Mouse (Mus musculus) forebrain, embryonic 13.5 days (tissue): ENCODE data around the gene Gm20388. TPM values are rescaled to one million over a fixed set of nuclear protein-coding genes. Genes with fewer than 3 reads are reported as not detected.

Experiments used
- ATAC-seq: fragments of 200-750 bp; cut with Nextera tagmentation; 2 replicates; pipeline ENCODE4 v1.8.0; 2017
- H3K27ac ChIP-seq: fragments of 300-500 bp; sonication (generic); 2 replicates; pipeline ENCODE4 v1.5.1; 2015; ENCODE audit warnings: inconsistent platforms, mild to moderate bottlenecking, moderate library complexity
- H3K27me3 ChIP-seq: fragments of 300-500 bp; sonication (generic); 2 replicates; pipeline ENCODE4 v1.6.1; 2015; ENCODE audit warnings: mild to moderate bottlenecking, inconsistent platforms
- H3K36me3 ChIP-seq: fragments of 300-500 bp; sonication (generic); 2 replicates; pipeline ENCODE4 v1.6.1; 2015; ENCODE audit warnings: mild to moderate bottlenecking, inconsistent platforms; ENCODE audit not compliant: poor library complexity, severe bottlenecking
- H3K4me1 ChIP-seq: fragments of 300-500 bp; sonication (generic); 2 replicates; pipeline ENCODE4 v1.6.1; 2015; ENCODE audit warnings: inconsistent platforms
- H3K4me2 ChIP-seq: fragments of 300-500 bp; sonication (generic); 2 replicates; pipeline ENCODE4 v1.6.1; 2015; ENCODE audit warnings: inconsistent platforms, mild to moderate bottlenecking, moderate library complexity
- H3K4me3 ChIP-seq: fragments of 300-500 bp; sonication (generic); 2 replicates; pipeline ENCODE4 v1.5.1; 2015; ENCODE audit warnings: mild to moderate bottlenecking, inconsistent platforms
- H3K9ac ChIP-seq: fragments of 300-500 bp; sonication (generic); 2 replicates; pipeline ENCODE4 v1.6.1; 2015; ENCODE audit warnings: mild to moderate bottlenecking, inconsistent platforms
- H3K9me3 ChIP-seq: fragments of 300-500 bp; sonication (generic); replicated peaks from 2 replicates; pipeline ENCODE4 v1.6.1; 2016; ENCODE audit warnings: inconsistent platforms
- WGBS: fragments of 180-500 bp; shearing (Covaris S2); methylation state at CpG from one replicate; pipeline ENCODE4 v1.1.7; 2015; 5-methylcytosine and 5-hydroxymethylcytosine counted together
- polyA plus RNA-seq: library from polyadenylated mRNA; unstranded; fragments of >200 nt; fragmentation: Nextera tagmentation; extraction: Ambion mirVana; gene quantifications from 2 replicates; pipeline ENCODE4 v1.2.1, GENCODE M21; 2015

The Gm20388 gene
- polyA plus RNA-seq, 1 experiment from 2014 or later = 5.6 TPM

- no peak overlapping the region for H3K9ac ChIP-seq
- H3K36me3 ChIP-seq = peaks cover 72% of the 10 kb centered on the region
- no peak overlapping the region for H3K4me2 ChIP-seq
- H3K27me3 ChIP-seq = no peaks in the 10 kb centered on the region
- no peak overlapping the region for H3K4me3 ChIP-seq
- no peak for ATAC-seq
- H3K9me3 ChIP-seq = no peaks in the 10 kb centered on the region
- H3K4me1 ChIP-seq = peaks cover 10% of the 10 kb centered on the region
- H3K27ac ChIP-seq = no peak overlapping the region
- 83% methylated on average over 7 of the region's 7 CpGs for WGBS
These were observed 3572.0 kb downstream of the Gm20388 start for GRCm38 (mm10) chr8:123482627-123483026.

DNA sequence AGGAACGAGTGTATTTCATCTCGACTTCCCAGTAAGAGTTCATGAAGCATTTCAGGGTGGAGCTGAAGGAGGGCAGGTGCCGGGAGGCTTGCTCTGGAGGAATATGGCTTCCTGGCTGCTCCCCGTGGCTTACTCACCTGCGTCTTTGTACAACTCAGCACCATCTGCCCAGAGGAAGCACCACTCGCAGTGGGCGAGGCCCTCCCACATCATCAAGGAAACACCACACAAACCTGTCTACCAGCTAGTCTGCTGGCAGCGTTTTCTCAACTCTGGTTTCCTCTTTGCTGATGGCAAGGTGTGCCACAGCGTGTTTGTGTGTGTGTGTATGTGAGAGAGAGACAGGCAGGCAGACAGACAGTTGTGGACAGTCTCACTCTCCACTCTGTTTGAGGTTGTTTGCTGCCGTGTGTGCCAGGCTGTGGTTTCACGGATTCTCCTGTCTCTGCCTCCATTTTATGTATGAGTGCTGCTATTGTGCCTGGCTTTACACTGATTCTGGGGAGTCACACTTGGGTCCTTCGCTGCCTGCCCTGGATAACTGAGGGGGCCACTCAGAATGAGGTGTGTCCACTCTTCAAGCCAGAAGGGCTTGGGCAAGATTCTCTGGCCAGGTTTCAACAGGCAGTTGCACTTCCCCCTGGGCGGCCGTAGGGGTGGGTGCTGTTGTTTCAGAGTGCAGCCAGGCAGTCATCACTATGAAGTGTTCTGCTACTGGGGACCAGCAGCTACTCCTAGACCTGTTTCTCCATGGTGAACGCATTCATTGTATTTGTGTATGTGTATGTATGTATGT, 3580.8 kb downstream of the Gm20388 start:
- peaks cover 96% of the 10 kb centered on the region for H3K36me3 ChIP-seq
- no peak overlapping the region for H3K4me3 ChIP-seq
- no peak overlapping the region for H3K4me2 ChIP-seq
- ATAC-seq = no peak
- no peaks in the 10 kb centered on the region for H3K4me1 ChIP-seq
- H3K9me3 ChIP-seq = no peaks in the 10 kb centered on the region
- 92% methylated on average over 15 of the region's 15 CpGs for whole genome bisulfite sequencing
- H3K27me3 ChIP-seq = no peaks in the 10 kb centered on the region
- no peak overlapping the region for H3K9ac ChIP-seq
- H3K27ac ChIP-seq = no peak overlapping the region

DNA sequence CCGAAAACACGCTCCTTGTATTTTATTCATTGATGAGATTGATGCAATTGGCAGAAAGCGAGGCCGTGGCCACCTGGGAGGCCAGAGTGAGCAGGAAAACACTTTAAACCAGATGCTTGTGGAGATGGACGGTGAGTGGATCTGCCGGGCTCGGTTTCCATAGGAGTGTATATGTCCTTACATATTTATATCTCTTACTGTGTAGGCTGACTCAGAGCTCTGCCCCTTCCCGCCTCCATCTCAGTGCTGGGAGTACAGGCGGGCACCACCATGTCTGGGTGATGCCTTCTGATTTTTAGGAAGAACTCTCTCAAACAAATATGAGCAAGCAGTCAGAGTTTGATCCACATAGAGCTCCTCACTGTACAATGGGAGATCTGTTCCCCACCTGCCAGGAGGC, 3582.3 kb downstream of the Gm20388 start:
- Histone ChIP-seq H3K36me3 (peaks cover 96% of the 10 kb centered on the region), H3K27ac (no peak overlapping the region), H3K4me1 (no peaks in the 10 kb centered on the region), H3K27me3 (no peaks in the 10 kb centered on the region), H3K9ac (no peak overlapping the region), H3K9me3 (no peaks in the 10 kb centered on the region), H3K4me3 (no peak overlapping the region), H3K4me2 (no peak overlapping the region)
- ATAC-seq = no peak
- WGBS = 97% methylated on average over 9 of the region's 9 CpGs

DNA sequence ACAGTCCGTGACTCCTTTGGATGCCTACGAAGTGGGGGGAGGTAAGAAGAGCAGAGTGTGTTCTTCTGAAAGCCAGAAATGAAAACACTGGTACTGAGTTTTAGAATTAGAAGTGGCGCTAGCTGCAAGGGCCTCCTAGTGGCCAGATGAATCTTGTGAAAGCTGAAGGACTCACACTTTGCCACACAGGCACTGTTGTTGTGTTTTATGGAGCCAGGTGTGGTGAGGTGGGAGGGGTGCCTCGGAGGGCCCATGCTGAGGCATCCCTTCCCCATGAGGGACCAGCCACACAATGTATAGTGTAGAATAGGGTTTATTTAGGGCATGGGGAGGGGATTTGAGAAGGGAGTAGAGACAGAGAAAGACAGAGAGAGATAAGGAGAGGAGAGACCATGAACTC, 3587.1 kb downstream of the Gm20388 start:
- Histone ChIP-seq H3K36me3 (peaks cover 98% of the 10 kb centered on the region), H3K27me3 (no peaks in the 10 kb centered on the region), H3K27ac (no peak overlapping the region), H3K9me3 (no peaks in the 10 kb centered on the region), H3K9ac (no peak overlapping the region), H3K4me3 (no peak overlapping the region), H3K4me2 (no peak overlapping the region), H3K4me1 (no peaks in the 10 kb centered on the region)
- 91% methylated on average over 4 of the region's 4 CpGs for WGBS
- ATAC-seq = no peak

- no peaks in the 10 kb centered on the region for H3K9me3 ChIP-seq
- H3K4me3 ChIP-seq = no peak overlapping the region
- 90% methylated on average over 11 of the region's 11 CpGs for WGBS
- H3K27me3 ChIP-seq = no peaks in the 10 kb centered on the region
- no peak for ATAC-seq
- no peaks in the 10 kb centered on the region for H3K4me1 ChIP-seq
- H3K27ac ChIP-seq = no peak overlapping the region
- no peak overlapping the region for H3K9ac ChIP-seq
- H3K4me2 ChIP-seq = no peak overlapping the region
- H3K36me3 ChIP-seq = peaks cover 98% of the 10 kb centered on the region
These were observed 3588.3 kb downstream of the Gm20388 start for GRCm38 (mm10) chr8:123498963-123499362.

DNA sequence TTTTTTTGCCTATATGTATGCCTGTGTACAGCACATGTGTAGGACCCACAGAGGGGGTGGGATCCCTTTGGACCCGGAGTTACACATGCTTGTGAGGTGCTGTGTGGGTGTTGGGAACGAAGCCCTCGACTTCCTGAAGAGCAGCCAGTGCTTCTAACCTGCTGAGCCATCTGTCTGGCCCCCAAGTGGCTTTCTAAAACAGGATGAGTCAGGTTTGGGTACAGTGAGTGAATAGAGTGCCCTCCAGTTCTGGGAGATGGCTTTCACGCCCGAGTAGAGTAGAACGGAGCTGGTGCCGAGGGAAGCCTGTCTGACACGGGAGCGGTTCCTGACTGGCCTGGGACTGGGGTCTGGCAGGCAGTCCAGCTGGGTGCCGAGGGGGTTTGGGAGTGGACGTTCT, 3588.9 kb downstream of the Gm20388 start:
- H3K27me3 ChIP-seq = no peaks in the 10 kb centered on the region
- no peak for ATAC-seq
- H3K4me1 ChIP-seq = no peaks in the 10 kb centered on the region
- no peak overlapping the region for H3K9ac ChIP-seq
- 93% methylated on average over 11 of the region's 11 CpGs for WGBS
- H3K27ac ChIP-seq = no peak overlapping the region
- H3K4me2 ChIP-seq = no peak overlapping the region
- H3K4me3 ChIP-seq = no peak overlapping the region
- peaks cover 98% of the 10 kb centered on the region for H3K36me3 ChIP-seq
- H3K9me3 ChIP-seq = no peaks in the 10 kb centered on the region

DNA sequence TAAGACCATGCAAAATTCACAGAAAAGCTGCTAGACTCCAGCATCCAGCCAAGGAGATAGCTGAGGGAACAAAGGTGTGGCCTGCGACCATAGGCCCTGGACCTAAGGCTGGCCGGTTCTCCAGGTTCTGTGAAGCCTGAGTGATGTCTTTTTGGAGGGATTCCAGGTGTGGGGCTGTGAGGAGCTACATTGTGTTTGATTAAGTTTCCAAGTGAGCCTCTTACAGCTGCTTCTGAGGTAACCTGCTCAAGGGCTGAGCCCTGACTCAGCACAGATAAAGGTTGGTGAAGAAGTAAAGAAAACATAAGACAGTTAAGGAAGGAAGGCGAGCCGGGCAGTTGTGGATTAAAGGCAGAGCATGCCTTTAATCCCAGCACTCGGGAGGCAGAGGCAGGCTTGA, 3591.6 kb downstream of the Gm20388 start:
- Histone ChIP-seq H3K27ac (no peak overlapping the region), H3K27me3 (no peaks in the 10 kb centered on the region), H3K9me3 (no peaks in the 10 kb centered on the region), H3K9ac (no peak overlapping the region), H3K4me1 (no peaks in the 10 kb centered on the region), H3K36me3 (peaks cover 98% of the 10 kb centered on the region), H3K4me3 (no peak overlapping the region), H3K4me2 (no peak overlapping the region)
- ATAC-seq = no peak
- 91% methylated on average over 5 of the region's 5 CpGs for WGBS

DNA sequence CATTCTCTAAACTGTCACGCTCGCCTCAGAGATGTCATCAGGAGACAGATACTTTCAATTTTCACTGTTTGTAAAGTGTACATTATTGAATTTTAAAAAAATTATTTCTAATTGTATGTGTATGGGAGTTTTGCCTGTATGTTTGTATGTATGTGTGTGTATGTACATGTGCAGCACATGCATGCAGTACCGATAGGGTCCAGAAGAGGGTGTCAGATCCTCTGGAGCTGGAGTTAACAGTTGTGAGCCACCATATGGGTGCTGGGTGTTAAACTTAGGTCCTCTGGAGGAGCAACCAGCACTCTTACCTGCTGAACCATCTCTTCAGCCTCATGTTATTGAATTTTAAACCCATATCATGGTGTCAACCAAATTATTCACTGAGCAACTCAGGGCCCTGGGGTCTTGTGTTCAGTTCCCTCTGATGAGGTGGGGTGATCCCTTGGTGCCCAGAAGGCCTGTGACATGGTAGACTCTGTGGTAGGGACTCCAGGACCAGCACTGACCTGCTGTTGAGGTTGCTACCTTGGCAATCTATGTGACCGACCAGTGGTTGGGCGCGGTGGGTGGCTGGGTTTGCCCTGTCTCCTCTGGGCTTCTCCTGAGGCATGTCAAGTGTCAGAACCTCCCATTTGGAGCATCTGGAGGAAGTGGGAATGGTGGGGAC, 3593.3 kb downstream of the Gm20388 start:
- WGBS = 98% methylated on average over 6 of the region's 6 CpGs
- ATAC-seq = no peak
- Histone ChIP-seq H3K4me3 (no peak overlapping the region), H3K9ac (no peak overlapping the region), H3K27ac (no peak overlapping the region), H3K4me1 (no peaks in the 10 kb centered on the region), H3K27me3 (no peaks in the 10 kb centered on the region), H3K9me3 (no peaks in the 10 kb centered on the region), H3K36me3 (peaks cover 100% of the 10 kb centered on the region), H3K4me2 (no peak overlapping the region)

GRCm38 (mm10) chr8:123504591-123505195, 3594.1 kb downstream of the Gm20388 start:
- H3K27ac ChIP-seq = 0 out of 2 replicates have a peak overlapping the region, but pooled peaks have one; percentile 14
- no peak for ATAC-seq
- no peak overlapping the region for H3K4me2 ChIP-seq
- H3K4me1 ChIP-seq = no peaks in the 10 kb centered on the region
- H3K36me3 ChIP-seq = peaks cover 100% of the 10 kb centered on the region
- H3K9me3 ChIP-seq = no peaks in the 10 kb centered on the region
- no peaks in the 10 kb centered on the region for H3K27me3 ChIP-seq
- 94% methylated on average over 9 of the region's 9 CpGs for WGBS
- H3K9ac ChIP-seq = no peak overlapping the region
- no peak overlapping the region for H3K4me3 ChIP-seq

DNA sequence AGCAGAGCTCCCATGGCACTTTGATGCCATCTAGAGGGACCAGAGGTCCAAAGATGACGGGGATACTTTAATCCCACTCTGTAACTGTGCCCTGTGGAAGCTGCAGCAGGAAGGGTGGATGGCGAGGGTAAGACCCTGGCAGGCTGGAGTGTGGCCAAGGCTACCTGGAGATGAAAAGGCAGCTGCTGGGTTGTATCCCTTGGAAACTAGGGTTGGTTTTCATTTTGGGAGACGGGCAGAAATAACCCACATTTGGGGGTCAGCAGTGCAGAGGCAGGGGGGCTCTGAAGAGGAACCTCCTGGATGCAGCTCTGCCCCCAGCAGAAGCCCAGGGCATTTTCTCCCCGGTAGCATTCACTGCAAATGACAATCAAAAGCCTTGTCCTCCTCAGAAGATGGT, 3594.6 kb downstream of the Gm20388 start:
- Histone ChIP-seq H3K27ac (0 out of 2 replicates have a peak overlapping the region, but pooled peaks have one; percentile 14), H3K9ac (no peak overlapping the region), H3K4me2 (no peak overlapping the region), H3K27me3 (no peaks in the 10 kb centered on the region), H3K36me3 (peaks cover 100% of the 10 kb centered on the region), H3K9me3 (no peaks in the 10 kb centered on the region), H3K4me3 (no peak overlapping the region), H3K4me1 (no peaks in the 10 kb centered on the region)
- WGBS = 71% methylated on average over 4 of the region's 4 CpGs
- ATAC-seq = no peak

DNA sequence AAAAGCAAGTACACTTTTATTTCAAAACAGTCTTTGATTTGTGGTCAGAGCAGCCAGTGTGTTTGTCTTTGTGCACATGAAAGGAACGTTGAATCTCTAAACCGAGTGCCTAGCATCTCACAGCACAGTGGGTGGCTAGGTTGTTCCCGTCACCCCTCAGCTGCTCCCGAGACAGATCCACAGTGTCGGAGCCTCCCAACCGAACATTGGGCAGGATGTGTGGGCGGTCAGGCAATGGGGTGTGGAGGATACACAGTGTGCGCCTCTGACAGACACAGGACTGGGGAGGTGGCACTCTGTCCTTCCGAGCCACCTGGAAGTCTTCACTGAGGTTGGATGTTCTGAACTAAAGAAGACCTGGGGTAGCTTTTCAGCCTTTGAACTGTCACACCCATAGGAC, 3595.1 kb downstream of the Gm20388 start:
- 81% methylated on average over 9 of the region's 9 CpGs for WGBS
- Histone ChIP-seq H3K36me3 (peaks cover 100% of the 10 kb centered on the region), H3K4me3 (no peak overlapping the region), H3K27ac (no peak overlapping the region), H3K9me3 (no peaks in the 10 kb centered on the region), H3K4me2 (no peak overlapping the region), H3K9ac (no peak overlapping the region), H3K4me1 (no peaks in the 10 kb centered on the region), H3K27me3 (no peaks in the 10 kb centered on the region)
- no peak for ATAC-seq

DNA sequence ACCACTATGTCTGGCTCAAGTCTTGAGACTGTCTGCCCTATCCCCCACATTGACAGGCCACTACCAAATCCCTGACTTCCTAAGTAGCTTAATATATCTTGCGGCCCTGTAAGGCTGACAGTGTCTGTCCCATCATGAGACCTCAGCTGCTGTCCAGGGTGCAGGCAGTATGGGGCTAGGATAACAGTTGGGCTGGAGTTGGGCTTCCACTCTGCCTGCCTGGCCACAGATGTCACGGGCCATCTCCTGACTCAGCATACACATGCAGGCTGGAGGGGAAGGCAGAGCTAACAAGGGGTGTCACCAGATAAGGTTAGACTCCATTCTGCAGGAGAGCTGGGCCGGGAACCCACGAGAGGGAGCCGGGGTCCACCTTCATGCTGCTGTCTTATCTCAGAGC, 3596.5 kb downstream of the Gm20388 start:
- ATAC-seq = no peak
- no peak overlapping the region for H3K9ac ChIP-seq
- no peak overlapping the region for H3K4me3 ChIP-seq
- H3K4me2 ChIP-seq = no peak overlapping the region
- no peaks in the 10 kb centered on the region for H3K9me3 ChIP-seq
- peaks cover 90% of the 10 kb centered on the region for H3K36me3 ChIP-seq
- WGBS = 93% methylated on average over 5 of the region's 5 CpGs
- H3K27ac ChIP-seq = no peak overlapping the region
- no peaks in the 10 kb centered on the region for H3K4me1 ChIP-seq
- H3K27me3 ChIP-seq = no peaks in the 10 kb centered on the region
